Mouse (Mus musculus) myocyte (in vitro differentiated cells): ENCODE results near the gene Hp.

ENCODE experiments used
- CEBPB ChIP-seq: IDR thresholded peaks from 2 replicates; pipeline ENCODE4 v1.6.1; 2011; ENCODE audit warnings: mild to moderate bottlenecking, moderate library complexity; ENCODE audit not compliant: poor library complexity, insufficient read depth, severe bottlenecking
- MAX ChIP-seq: IDR thresholded peaks from one replicate; pipeline ENCODE4 v1.6.1; 2011; ENCODE audit warnings: low read depth, mild to moderate bottlenecking, control low read depth
- POLR2A ChIP-seq: IDR thresholded peaks from one replicate; pipeline ENCODE4 v1.6.1; 2011; ENCODE audit warnings: low read depth, mild to moderate bottlenecking, control low read depth, moderate library complexity; ENCODE audit not compliant: insufficient read length
- POLR2AphosphoS2 ChIP-seq: IDR thresholded peaks from one replicate; pipeline ENCODE4 v1.6.1; 2011; ENCODE audit warnings: low read depth, control low read depth; ENCODE audit not compliant: insufficient read length

DNA sequence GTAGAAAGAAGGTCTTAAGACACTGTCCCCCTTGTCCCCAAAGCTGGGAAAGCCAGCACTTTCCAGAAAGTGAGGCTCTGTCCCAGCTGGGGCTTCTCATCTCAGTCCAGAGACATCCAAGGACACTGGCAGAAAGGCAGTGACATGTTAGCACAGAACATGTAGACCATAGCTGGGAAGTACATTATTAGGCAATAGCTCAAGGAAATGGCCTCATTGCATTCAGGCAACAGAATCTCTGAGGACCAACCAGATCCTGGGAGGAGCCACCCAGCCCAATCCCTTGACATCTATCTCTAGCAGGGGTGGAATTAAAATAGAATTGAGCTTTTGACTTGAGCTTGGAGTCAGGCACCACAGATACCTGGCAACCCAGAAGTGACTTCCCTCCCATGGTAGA is 6.7 kb upstream of the Hp start:
- TF ChIP-seq MAX (no peak), POLR2AphosphoS2 (no peak), POLR2A (no peak), CEBPB (no peak)
